Mouse (Mus musculus) brain, adult 2 months (tissue): ENCODE results near the gene Sbk1.
A peak's percentile ranks its signal among the peaks of the same experiment; 100 is the strongest.
"Not testable (repeated sequence)": the region's sequence is repeated elsewhere in the genome, so short reads cannot be mapped to it uniquely, and the experiment has no call there.

Source experiments
- DNase-seq: peaks from one replicate; pipeline ENCODE4 v3.0.0; 2011; ENCODE audit warnings: low read depth, low spot score

Sbk1 gene

DNA sequence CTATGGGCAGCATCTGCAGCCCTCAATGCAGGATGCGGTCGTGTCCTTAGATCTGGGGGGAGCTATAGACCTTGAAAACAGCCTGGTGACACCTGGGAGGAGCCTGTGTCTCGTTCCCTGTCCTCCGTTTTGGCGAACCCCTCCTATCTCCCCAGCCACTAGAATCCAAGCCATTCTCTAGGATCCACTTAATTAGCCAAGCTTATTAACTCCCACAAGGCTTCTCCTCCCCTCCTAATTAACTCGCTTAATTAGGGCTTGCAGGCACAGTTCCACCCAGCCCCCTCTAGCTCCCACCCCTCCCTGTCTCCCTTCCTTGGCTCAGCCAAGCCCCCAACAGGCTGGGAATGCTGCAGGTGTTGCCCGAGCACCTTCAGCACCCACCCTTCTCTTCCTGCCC is 8.5 kb upstream of the Sbk1 start:
- DNase-seq, result no peak

DNA sequence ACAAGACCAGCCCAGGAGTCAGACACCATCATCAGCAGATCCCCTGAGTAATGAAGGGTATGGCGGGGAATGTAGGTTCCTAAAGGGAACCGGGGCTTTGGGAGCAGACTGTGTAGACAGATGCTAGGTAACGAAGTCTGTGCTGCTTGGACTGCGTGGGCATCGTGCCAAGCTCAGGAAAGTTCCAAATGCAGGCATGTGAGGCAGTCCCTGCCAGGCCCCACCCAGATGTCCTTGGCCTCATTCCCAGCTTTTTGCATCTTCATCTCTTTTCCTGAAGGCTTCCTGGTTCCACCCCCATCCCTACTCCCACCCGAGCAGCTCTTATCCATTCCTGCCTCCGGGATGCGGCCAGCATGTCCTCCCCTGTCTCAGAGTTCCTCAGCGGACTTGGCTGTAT is 6.5 kb upstream of the Sbk1 start:
- DNase-seq, result peak; percentile 94

DNA sequence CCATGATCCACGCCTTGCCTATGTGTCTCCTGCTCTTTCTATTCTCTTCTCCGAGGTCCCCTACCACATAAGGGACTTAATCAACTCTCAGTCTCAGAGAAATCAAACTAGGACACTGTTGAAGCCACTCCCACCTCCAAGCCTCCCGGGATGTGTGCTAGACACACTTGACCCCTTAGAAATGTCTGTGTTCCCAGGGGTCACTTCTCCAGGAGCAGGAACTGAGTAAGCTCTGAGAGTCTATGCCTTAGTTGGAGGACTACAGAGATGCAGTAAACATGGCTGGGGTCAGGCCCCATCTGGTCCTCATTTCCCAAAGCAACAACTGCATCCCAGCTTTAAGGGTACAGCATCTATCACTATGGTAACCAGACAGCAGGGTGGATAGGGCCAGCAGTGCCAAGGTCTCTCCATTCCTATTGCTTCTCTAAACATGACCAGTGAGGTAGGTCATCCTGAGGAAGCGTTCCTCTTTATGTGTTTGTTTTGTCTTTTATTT is 6.0 kb upstream of the Sbk1 start:
- no peak for DNase-seq

DNA sequence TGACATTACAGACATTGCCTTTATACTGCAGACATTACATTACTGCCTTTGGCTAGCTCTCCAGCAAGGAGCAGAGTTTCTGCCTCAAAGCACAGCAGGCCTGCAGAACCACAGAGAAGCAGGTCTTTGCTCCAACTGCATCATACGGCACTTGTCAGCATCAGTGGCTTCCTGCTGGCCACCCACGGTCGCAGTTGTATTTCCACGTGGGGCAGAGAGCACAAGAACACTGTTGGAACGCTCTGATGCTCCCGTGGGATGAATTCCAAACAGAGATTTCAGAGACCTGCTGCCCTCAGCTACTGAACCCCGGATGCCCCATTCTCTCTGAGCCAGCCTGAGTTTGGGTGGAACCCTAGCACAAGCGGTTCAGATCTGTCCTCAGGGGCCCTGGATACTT is 4.8 kb upstream of the Sbk1 start:
- peak; percentile 78 for DNase-seq

DNA sequence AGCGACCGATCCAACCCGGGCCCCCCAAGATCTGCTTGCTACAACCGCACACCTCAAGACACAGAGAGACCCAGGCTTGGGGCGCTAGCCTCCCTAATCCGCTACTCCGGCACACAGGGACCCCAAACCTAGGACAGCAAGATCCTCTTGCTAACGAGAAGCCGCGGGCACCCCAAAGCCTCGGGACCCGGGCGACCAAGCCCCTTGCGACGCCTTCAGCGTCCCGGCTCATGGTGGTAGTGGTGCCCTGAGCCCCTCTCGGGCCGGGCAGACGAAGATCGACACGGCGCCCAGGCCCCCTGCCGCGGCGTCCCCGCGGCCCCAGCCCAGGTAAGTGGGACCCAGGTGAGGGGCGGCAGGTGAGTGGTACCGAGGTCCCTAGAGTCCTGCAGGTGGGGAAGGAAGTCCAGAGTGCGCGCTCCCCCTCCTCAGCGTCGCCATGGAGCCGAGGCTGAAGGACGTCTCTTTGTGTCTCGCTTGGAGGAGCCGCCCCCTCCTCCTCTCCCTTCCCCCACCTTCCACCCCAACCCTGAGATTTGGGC is 422 bp downstream of the Sbk1 start:
- DNase-seq, result no peak

DNA sequence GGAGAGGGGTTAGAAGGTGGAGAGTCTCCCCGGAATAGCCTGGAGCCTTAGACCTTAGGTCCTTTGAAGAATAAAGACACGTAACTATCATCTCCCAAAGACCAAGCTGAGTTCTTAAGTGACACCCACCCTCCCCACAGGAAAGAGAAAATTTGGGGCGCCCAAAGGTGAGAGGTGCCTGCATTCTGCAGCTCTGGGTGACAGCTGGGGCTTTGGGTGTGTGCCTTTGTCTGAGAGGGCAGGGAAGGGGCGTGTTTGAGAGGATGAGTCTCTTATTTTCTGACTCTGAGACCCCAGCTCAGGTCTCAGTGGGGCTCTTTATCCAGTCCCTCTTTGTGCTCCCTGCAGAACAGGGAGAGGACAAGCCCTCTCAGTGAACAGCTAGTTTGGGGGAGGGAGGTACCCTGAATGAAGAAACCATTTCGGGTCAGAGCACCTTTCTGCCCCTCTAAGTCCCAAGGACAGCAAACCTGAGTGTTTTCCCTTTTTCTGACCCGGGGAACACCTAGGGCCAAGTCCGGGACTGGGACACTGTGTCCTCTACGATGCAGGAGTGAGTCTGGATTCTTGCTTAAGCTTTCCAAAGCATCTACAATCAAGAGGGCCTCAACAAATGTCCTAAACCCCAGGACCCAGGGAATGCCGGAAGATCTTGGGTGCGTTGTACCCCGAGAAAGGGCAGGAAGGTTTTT is 1.1 kb downstream of the Sbk1 start:
- no peak for DNase-seq

DNA sequence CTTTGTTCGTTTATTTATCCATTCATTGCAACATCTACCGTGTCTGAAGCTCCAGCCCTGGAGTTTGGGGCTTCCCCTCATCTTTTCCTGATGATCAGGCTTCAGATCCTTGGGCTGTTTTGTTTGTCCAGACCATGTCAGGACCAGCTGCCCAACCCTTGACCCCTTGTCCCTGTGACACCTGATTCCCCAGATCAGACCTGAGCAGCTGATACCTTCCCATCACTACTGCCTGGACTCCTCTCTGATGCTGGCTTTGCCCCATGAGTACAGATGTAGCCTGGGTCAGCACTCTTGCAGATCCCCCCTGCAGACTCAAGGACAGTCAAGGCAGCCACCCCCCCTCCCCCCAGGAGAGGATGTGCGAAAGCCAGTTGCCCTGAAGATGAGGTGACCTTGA is 1.7 kb downstream of the Sbk1 start:
- DNase-seq, result no peak

DNA sequence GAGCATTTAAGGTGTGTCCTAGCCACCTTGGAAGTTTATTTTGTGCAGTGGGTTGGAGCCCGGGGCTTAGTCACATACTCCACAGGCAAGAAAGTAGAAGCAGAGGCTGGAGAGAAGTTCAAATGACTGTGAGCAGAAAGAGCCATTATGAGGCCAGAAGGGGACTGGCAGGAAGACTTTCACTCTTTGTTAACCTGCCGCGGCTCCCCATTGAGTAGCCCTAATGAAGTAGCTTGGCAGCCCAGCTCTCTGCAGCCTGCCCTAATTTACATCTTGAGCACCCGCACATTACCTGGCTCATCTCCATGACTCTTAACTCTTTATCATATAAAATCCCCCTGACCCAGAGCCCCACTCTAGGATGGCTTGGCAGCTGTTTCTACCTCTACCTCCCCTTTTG is 2.2 kb downstream of the Sbk1 start:
- peak; percentile 61 for DNase-seq

DNA sequence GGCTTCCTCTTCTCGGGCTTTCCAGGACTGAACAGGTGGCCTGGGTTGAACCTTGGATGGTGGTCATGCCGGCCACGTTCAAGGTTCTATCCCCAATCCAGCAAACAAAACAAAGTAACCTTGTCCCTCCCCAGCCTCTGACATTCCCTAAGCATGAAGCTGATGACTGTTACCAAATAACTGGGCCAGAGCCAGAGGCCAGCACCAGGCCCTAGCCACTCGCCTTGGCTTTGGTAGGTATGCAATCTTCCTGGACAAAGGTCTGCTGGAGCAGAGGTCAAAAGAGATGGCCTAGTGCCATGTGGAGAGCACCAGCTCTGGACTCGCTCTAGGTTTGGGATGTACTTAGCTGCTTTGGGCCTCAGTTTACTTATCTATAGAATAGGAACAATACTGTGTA is 3.3 kb downstream of the Sbk1 start:
- no peak for DNase-seq

DNA sequence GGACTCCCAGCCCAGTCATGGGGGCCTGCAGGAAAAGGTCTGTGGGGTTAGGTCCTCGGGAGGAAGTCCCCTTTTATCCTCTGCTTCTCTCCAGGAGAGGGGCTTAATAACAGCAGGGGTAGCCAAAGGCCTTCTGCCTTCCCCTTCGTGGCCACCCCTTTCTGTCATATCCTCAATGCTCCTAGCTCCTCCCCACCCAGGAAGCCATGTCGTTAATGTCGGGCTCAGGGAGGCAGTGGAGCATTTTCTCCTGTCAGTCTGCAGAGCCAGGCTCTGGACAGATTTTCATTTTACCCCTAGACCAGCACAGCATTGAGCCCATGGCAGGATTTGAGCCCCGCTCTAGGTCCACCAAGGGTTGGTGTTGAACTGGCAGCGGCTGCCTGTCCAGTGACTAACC is 3.9 kb downstream of the Sbk1 start:
- no peak for DNase-seq

DNA sequence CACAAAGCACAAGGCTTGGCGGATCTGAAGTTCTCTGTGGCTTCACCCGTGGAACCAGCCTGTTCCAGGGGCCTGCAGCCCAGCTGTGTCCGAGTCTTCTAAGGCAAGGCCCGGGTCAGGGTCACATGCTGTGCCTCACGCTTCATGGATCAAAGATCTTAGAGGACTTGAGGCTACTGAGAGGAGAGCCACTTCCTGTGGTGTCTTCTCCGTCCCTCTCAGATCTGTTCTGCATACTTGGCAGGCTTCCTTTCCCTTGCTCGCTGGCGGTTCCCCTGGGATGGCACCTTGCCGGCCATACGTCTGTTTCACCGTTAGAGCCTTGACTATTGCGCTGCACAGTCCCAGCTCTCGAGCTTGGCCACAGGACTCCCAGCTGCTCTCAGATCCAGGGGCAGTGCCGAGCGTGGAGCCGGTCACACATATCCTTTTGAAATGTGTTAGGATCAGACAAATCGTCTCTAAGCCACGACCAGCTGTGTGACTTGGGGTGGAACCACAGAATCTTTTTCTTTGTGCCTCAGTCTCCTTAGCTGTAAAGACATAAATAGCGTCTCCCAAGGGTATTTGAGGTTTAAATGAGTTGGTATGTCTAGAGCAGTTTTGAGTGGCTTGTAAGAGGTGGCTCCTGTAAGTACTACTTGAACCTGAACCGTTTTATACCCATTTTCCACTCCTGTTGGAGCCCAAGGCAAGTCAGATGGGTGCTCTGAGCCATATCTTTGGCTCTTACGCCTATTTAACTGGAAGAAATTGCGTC is 5.3 kb downstream of the Sbk1 start:
- DNase-seq, result peak; percentile 51

DNA sequence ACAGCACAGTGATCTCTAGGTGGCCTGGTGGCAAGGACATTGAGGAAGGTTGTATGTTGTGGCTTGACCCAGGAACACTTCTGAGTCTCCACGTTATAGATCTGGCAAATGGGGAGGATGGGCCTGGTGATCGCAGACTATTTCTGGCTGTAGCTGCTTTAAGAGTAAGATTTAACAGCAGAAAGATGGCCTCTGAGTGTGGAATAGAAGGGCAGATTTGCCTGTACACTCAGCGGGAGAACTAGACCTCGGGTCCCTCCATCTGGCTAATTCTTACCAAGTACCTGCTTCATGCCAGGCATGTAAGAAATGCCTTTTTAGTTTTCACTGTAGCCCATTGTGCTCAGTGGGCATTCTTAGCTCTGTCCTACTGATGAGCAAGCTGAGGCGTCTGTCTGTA is 6.4 kb downstream of the Sbk1 start:
- DNase-seq, result peak; percentile 65

DNA sequence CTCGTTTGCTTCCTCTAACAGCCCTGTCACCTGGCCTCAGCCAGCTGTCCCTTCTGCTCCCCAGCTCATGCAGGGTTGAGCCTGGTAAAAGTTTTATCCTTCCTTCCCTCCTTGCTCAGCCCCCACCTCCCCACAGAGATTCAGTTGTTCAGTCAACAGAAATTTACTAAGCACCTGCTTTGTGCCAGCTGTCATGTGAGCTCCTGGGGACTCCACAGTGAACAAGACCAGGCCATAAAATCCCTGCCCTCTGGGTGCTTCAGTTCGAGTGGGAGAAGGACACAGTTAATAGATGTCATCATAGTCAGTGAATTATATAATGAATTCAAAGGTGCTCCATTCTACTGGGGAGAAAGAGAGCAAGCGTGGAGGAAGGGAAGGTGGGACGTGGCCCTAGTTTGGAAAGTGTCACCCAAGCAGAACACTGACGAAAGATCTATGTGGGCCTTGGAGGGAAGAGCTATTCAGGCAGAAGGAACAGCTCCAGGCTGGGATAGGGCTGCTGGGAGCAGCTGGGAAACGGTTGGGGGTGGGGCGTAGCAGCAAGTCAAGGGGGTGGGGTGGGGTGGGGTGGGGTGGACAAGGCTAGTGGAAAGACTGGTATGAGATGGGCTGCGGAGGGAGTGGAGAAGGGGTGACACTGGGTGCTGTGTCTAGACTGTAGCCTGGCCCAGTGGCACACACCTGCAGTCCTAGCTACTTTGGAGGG is 7.5 kb downstream of the Sbk1 start:
- DNase-seq, result peak; percentile 50

DNA sequence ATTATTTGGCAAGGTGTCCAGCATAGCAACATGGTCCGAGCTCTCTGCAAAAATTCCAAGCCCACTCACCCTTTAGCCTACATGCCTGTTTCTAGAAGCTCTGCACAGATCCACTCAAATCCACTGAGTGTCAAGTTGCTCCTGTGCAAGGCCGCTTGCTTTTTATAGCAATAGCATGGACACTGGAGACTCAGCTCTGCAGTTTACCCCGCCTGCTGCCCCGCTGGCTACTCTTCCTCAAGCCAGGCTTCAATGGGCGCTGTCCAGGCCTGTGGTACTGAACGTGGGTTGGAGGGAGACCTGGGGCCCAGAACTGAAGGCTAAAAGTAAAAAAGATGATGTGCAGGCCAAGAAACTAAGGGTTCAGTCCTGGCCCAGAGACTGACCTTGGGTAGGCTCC is 8.3 kb downstream of the Sbk1 start:
- DNase-seq, result no peak

DNA sequence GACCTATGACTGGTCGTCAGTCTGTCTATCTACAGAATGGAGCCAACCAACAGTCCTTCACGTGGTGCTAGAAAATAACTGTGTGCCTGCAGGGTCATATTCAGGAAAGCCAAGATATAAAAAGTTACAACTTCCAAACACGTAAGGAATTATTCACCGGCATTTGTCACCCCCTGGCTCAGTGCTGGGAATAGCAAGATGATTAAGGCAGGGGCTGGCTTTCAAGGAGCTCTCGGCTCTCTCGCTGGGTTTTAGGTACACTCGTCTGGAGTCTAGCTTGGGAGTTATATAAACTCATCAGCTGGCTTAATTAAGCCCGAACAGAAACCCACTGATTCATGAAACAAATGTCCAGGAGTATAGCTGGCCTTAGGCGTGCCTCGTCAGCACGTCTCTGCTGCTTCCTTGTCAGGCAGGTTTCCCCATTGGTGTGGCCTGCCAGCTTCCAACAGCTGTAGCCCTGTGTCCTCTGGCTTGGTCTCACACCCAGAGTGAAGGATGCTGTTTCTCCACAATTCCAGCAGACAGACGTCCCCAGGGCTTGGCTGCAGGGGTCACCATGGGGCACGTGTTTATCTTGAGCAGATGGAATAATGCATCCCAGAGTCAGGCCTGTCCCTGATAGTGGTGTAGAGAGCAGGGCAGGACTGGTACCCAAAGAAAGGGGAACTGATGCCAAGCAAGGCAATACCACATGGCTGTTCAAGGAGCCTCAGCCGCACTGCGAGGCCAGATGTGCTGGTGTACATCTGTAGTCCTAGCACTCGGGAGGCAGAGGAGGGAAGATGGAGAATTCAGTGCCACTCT is 9.7 kb downstream of the Sbk1 start:
- peak; percentile 82 for DNase-seq

DNA sequence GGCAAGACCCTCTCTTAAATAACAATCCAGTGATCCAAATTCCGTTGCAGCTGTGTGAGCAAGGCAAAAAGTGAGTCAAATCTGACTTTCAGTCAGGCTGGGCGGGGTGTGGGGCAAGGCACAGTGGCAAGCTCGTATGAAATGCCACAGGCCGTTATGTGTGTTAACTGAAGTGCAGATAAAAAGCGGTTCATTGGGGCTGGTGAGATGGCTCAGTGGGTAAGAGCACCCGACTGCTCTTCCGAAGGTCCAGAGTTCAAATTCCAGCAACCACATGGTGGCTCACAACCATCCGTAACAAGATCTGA is 10.2 kb downstream of the Sbk1 start:
- DNase-seq, result not testable (repeated sequence)

DNA sequence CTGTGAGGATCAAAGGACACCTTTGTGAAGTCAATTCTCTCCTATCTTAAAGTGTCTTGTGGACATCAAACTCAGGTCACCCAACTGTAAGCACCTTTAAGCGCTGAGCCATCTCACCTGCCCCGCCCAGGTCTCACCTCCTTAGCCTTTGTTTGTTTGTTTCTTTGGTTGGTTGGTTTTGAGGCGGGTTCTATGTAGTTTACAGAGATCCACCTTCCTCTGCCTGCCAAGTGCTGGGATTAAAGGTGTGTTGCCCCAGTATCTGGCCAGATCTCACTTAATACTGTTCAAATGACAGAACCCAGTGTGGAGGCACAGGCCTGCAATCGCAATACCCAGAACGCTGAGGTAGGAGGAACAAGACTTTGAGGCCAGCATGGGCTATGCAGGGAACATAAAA is 11.6 kb downstream of the Sbk1 start:
- no peak for DNase-seq

DNA sequence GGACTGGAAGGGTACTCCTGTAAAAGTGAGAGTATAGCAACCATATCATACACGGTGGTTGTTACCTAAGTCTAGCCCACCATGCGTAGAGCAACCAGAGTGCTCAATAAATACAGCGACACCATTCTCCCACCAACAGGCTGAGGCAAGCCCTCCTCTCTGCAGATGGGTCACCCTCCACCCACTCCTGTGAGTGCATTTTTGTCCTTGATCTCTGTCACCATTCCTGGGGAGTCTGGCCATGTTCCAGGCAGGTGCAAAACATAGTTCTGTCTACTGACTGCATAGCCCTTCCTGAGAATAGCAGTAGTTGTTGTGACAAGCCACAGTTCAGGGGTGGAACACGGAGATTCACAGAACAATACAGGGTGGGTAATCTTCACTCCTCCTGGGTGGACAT is 12.0 kb downstream of the Sbk1 start:
- no peak for DNase-seq

DNA sequence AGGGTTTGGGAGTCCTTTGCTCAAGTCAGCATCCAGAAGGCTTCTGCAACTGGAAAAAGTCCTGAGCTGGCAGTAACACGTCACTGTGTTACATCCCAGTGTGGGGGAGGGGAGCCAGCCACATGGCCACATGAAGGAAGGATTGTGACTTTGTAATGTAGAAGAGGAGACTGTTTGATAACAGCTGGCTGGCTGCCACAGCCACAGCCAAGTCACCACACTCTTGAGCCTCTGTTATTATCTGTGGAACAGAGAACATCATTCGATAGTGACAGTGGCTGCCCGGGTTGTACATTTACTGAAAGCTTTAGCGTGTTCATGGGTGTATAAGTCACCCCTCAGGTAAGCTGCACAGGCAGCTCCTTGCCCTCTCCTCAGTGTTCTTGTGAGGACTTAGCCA is 12.4 kb downstream of the Sbk1 start:
- DNase-seq, result peak; percentile 83

DNA sequence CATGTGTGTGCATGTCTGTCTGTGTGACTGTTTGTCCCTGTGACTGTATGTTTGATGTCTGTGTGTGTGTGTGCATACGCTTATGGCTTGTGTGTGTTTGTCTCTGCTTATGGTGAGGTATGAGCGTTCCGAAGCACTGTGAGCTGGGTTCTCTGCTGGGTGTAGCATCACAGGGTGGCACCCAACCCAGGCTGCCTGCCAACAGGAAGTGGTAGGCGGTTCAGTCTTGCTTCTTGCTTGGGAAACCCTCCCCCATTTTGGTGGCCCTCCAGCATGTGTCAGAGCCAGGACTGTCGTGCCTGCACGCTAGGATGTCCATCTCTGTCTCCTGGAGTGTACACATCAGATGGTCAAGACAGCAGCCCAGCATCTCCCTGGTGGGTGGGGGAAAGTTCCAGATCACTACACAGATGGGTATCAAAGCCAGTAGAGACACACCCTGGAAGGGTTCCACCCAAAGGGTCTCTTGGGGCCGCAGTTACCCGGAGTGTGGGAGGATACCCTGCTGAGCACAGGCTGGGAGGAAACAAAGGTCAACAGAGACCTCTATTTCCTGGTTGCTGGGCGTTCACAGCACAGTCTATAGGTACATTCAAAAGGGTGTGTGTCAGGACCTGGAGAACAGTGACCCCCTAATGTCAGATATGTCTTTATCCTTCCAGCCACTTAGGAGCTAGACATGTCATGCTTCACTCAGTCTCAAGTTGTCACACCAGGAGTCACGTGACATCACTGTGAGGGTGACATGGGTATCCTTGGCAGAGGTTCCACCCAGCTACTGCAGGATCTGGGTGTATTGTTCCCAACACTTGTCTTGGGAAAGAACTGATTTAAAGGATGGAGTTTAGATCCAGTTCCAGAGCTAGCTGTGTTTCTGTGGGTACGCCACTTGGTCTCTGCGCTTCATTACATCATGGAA is 13.1 kb downstream of the Sbk1 start:
- peak; percentile 92 for DNase-seq

DNA sequence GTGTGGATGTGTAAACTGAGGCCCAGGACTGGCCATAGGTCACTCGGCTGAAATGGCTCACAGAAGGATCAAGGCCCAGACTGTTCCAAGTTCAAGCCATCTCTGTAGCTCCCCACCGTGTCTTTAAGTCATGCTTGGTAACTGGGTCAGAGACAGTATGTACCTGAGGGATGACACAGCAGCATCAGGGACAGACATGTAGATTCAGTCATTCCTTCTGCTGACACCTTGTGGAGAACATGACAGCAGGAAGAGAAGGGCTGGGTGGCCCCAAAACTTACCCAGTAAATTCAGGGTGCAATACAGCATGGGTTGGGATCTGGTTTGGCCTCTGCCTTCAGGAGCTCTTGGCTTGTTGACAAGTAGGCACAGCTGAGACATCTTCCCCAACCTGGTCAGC is 13.9 kb downstream of the Sbk1 start:
- DNase-seq, result no peak
